Mouse (Mus musculus): ENCODE data around the gene Gm12695. TPM values are rescaled to one million over a fixed set of nuclear protein-coding genes. Genes with fewer than 3 reads are reported as not detected.

Gene Gm12695
- polyA plus RNA-seq, 1 experiment from 2014 or later = 0.32 TPM

DNA sequence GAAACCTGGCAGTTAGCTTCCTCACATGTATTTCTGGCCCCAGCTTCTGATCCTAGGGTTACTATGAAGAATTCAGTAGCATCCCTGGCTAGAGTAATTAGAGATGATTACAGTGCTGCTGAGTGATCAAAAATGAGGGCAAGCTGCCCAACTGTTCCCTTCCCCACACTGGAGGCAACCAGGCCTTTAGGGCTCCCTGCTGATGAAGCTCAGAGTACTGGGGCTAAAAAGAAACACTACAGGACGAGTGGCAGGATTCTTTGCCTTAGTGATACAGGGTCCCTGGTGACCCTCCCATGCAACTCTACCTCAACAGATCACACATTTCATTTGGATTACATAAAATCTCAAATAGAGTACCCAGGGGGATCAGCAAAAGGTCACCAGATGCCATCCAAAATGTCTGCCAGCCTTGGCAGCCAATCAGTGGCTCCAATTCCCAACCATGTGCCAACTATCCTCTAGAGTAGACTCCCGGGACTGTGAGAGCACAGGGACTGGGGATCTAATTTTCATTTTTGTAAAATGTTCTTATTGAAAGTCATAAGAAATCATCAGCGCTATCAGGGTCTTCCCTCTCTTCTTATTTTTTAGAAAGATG lies 11.9 kb downstream of the Gm12695 start:
- 75% methylated on average over 3 of the region's 3 CpGs for WGBS
- no peak overlapping the region for H3K4me2 ChIP-seq (ENCODE audit: low read depth, low read length)
- no peaks in the 10 kb centered on the region for H3K4me1 ChIP-seq (ENCODE audit: control insufficient read depth, insufficient read depth, low read length)
- H3K36me3 ChIP-seq (ENCODE audit: control insufficient read depth, insufficient read depth, low read length) = no peaks in the 10 kb centered on the region
- H3K9me3 ChIP-seq (ENCODE audit: control insufficient read depth, low read length) = 0 out of 2 replicates have a peak, but pooled peaks cover 4% of the 10 kb centered on the region
- H3K4me3 ChIP-seq (ENCODE audit: low read depth, low read length) = no peak overlapping the region
- no peak overlapping the region for H3K27ac ChIP-seq (replicated peaks; ENCODE audit: low read depth, low read length)
- H3K27me3 ChIP-seq (replicated peaks; ENCODE audit: control insufficient read depth, insufficient read depth, low read length) = no peaks in the 10 kb centered on the region
- ATAC-seq (ENCODE audit: low read depth) (no peak), DNase-seq (ENCODE audit: low spot score) (no peak)
- H3K9ac ChIP-seq (ENCODE audit: low read depth, low read length) = no peak overlapping the region

GRCm38 (mm10) chr4:96766396-96766998 lies 18.5 kb downstream of the Gm12695 start:
- Histone ChIP-seq H3K4me1 (ENCODE audit: control insufficient read depth, insufficient read depth, low read length) (no peaks in the 10 kb centered on the region), H3K9me3 (ENCODE audit: control insufficient read depth, low read length) (no peaks in the 10 kb centered on the region), H3K4me2 (ENCODE audit: low read depth, low read length) (no peak overlapping the region), H3K27ac (replicated peaks; ENCODE audit: low read depth, low read length) (no peak overlapping the region), H3K9ac (ENCODE audit: low read depth, low read length) (no peak overlapping the region), H3K27me3 (replicated peaks; ENCODE audit: control insufficient read depth, insufficient read depth, low read length) (no peaks in the 10 kb centered on the region), H3K36me3 (ENCODE audit: control insufficient read depth, insufficient read depth, low read length) (no peaks in the 10 kb centered on the region), H3K4me3 (ENCODE audit: low read depth, low read length) (no peak overlapping the region)
- DNase-seq (ENCODE audit: low spot score) (peak; percentile 18), ATAC-seq (ENCODE audit: low read depth) (peak; percentile 78; the same call in 1 of the 2 replicates)
- 60% methylated on average over 2 of the region's 2 CpGs for WGBS

GRCm38 (mm10) chr4:96751953-96752352 lies 33.0 kb downstream of the Gm12695 start:
- ATAC-seq (ENCODE audit: low read depth) (peak; percentile 57), DNase-seq (ENCODE audit: low spot score) (peak; percentile 70)
- Histone ChIP-seq H3K27ac (replicated peaks; ENCODE audit: low read depth, low read length) (no peak overlapping the region), H3K9ac (ENCODE audit: low read depth, low read length) (no peak overlapping the region), H3K9me3 (ENCODE audit: control insufficient read depth, low read length) (no peaks in the 10 kb centered on the region), H3K4me3 (ENCODE audit: low read depth, low read length) (no peak overlapping the region), H3K27me3 (replicated peaks; ENCODE audit: control insufficient read depth, insufficient read depth, low read length) (no peaks in the 10 kb centered on the region), H3K4me1 (ENCODE audit: control insufficient read depth, insufficient read depth, low read length) (0 out of 2 replicates have a peak, but pooled peaks cover 4% of the 10 kb centered on the region), H3K4me2 (ENCODE audit: low read depth, low read length) (no peak overlapping the region), H3K36me3 (ENCODE audit: control insufficient read depth, insufficient read depth, low read length) (no peaks in the 10 kb centered on the region)
- WGBS = 20% methylated on average over 1 of the region's 1 CpGs

- H3K4me2 ChIP-seq (ENCODE audit: low read depth, low read length) = no peak overlapping the region
- no peak for ATAC-seq (ENCODE audit: low read depth)
- no peak overlapping the region for H3K4me3 ChIP-seq (ENCODE audit: low read depth, low read length)
- H3K9me3 ChIP-seq (ENCODE audit: control insufficient read depth, low read length) = no peaks in the 10 kb centered on the region
- no peaks in the 10 kb centered on the region for H3K36me3 ChIP-seq (ENCODE audit: control insufficient read depth, insufficient read depth, low read length)
- no peak overlapping the region for H3K9ac ChIP-seq (ENCODE audit: low read depth, low read length)
- no peak overlapping the region for H3K27ac ChIP-seq (replicated peaks; ENCODE audit: low read depth, low read length)
- 94% methylated on average over 3 of the region's 3 CpGs for WGBS
- H3K27me3 ChIP-seq (replicated peaks; ENCODE audit: control insufficient read depth, insufficient read depth, low read length) = no peaks in the 10 kb centered on the region
- no peak for DNase-seq (ENCODE audit: low spot score)
- no peaks in the 10 kb centered on the region for H3K4me1 ChIP-seq (ENCODE audit: control insufficient read depth, insufficient read depth, low read length)
Measured at GRCm38 (mm10) chr4:96740472-96740871, 44.5 kb downstream of the Gm12695 start.

DNA sequence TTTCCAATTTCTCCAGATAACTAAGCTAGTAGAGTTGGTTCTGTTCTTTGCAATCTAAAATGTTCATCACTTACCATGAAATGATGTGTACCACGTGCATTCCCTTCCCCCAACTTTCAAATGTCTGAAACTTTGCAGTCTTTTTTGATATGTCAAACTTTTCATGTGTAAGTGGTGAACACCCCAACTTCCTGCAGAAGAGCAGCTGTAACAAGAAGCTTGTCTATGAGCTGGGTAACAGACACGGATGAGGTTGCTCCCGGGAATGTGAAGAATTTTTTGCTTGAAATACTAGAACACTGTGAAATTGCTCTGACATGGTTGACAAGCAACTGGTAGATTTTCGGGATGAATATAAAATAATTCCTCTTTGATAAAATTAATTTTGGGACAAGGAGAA lies 55.7 kb downstream of the Gm12695 start:
- no peak overlapping the region for H3K4me3 ChIP-seq (ENCODE audit: low read depth, low read length)
- WGBS = 21% methylated on average over 4 of the region's 4 CpGs
- no peak overlapping the region for H3K4me2 ChIP-seq (ENCODE audit: low read depth, low read length)
- H3K4me1 ChIP-seq (ENCODE audit: control insufficient read depth, insufficient read depth, low read length) = no peaks in the 10 kb centered on the region
- ATAC-seq (ENCODE audit: low read depth) (no peak), DNase-seq (ENCODE audit: low spot score) (peak; percentile 68)
- no peaks in the 10 kb centered on the region for H3K27me3 ChIP-seq (replicated peaks; ENCODE audit: control insufficient read depth, insufficient read depth, low read length)
- no peaks in the 10 kb centered on the region for H3K9me3 ChIP-seq (ENCODE audit: control insufficient read depth, low read length)
- H3K9ac ChIP-seq (ENCODE audit: low read depth, low read length) = no peak overlapping the region
- no peak overlapping the region for H3K27ac ChIP-seq (replicated peaks; ENCODE audit: low read depth, low read length)
- H3K36me3 ChIP-seq (ENCODE audit: control insufficient read depth, insufficient read depth, low read length) = no peaks in the 10 kb centered on the region

GRCm38 (mm10) chr4:96728211-96728610 lies 56.8 kb downstream of the Gm12695 start:
- no peak overlapping the region for H3K9ac ChIP-seq (ENCODE audit: low read depth, low read length)
- no peak overlapping the region for H3K27ac ChIP-seq (replicated peaks; ENCODE audit: low read depth, low read length)
- no peak overlapping the region for H3K4me3 ChIP-seq (ENCODE audit: low read depth, low read length)
- WGBS = 73% methylated on average over 3 of the region's 3 CpGs
- H3K9me3 ChIP-seq (ENCODE audit: control insufficient read depth, low read length) = no peaks in the 10 kb centered on the region
- H3K27me3 ChIP-seq (replicated peaks; ENCODE audit: control insufficient read depth, insufficient read depth, low read length) = no peaks in the 10 kb centered on the region
- no peak for ATAC-seq (ENCODE audit: low read depth)
- no peak overlapping the region for H3K4me2 ChIP-seq (ENCODE audit: low read depth, low read length)
- no peaks in the 10 kb centered on the region for H3K36me3 ChIP-seq (ENCODE audit: control insufficient read depth, insufficient read depth, low read length)
- DNase-seq (ENCODE audit: low spot score) = no peak
- H3K4me1 ChIP-seq (ENCODE audit: control insufficient read depth, insufficient read depth, low read length) = no peaks in the 10 kb centered on the region

GRCm38 (mm10) chr4:96725415-96726055 lies 59.5 kb downstream of the Gm12695 start:
- no peak overlapping the region for H3K27ac ChIP-seq (replicated peaks; ENCODE audit: low read depth, low read length)
- DNase-seq (ENCODE audit: low spot score) = peak; percentile 27
- no peak overlapping the region for H3K9ac ChIP-seq (ENCODE audit: low read depth, low read length)
- 74% methylated on average over 5 of the region's 5 CpGs for WGBS
- no peaks in the 10 kb centered on the region for H3K9me3 ChIP-seq (ENCODE audit: control insufficient read depth, low read length)
- no peak overlapping the region for H3K4me3 ChIP-seq (ENCODE audit: low read depth, low read length)
- no peak overlapping the region for H3K4me2 ChIP-seq (ENCODE audit: low read depth, low read length)
- no peaks in the 10 kb centered on the region for H3K4me1 ChIP-seq (ENCODE audit: control insufficient read depth, insufficient read depth, low read length)
- no peaks in the 10 kb centered on the region for H3K36me3 ChIP-seq (ENCODE audit: control insufficient read depth, insufficient read depth, low read length)
- ATAC-seq (ENCODE audit: low read depth) = peak; percentile 50; the same call in 1 of the 2 replicates
- no peaks in the 10 kb centered on the region for H3K27me3 ChIP-seq (replicated peaks; ENCODE audit: control insufficient read depth, insufficient read depth, low read length)

GRCm38 (mm10) chr4:96722301-96722700 lies 62.7 kb downstream of the Gm12695 start:
- Histone ChIP-seq H3K9ac (ENCODE audit: low read depth, low read length) (no peak overlapping the region), H3K27me3 (replicated peaks; ENCODE audit: control insufficient read depth, insufficient read depth, low read length) (no peaks in the 10 kb centered on the region), H3K4me3 (ENCODE audit: low read depth, low read length) (no peak overlapping the region), H3K4me1 (ENCODE audit: control insufficient read depth, insufficient read depth, low read length) (no peaks in the 10 kb centered on the region), H3K4me2 (ENCODE audit: low read depth, low read length) (no peak overlapping the region), H3K9me3 (ENCODE audit: control insufficient read depth, low read length) (no peaks in the 10 kb centered on the region), H3K36me3 (ENCODE audit: control insufficient read depth, insufficient read depth, low read length) (no peaks in the 10 kb centered on the region), H3K27ac (replicated peaks; ENCODE audit: low read depth, low read length) (no peak overlapping the region)
- DNase-seq (ENCODE audit: low spot score) = no peak
- no peak for ATAC-seq (ENCODE audit: low read depth)
- WGBS = 76% methylated on average over 2 of the region's 2 CpGs

Data from embryonic facial prominence, embryonic 14.5 days (tissue).